Mouse (Mus musculus): ENCODE data around the gene Wdr48. TPM values are rescaled to one million over a fixed set of nuclear protein-coding genes. Genes with fewer than 3 reads are reported as not detected.

Wdr48 gene
- total and polyA plus RNA-seq, 2 experiments from 2014 or later: 47.5 to 50.9 TPM

- TF ChIP-seq CTCF (IDR thresholded peaks at IDR 0.05; ENCODE audit: low read depth): no peak
- no peaks in the 10 kb centered on the region for H3K36me3 ChIP-seq (ENCODE audit: insufficient read depth, low read length)
- no peaks in the 10 kb centered on the region for H3K27me3 ChIP-seq (ENCODE audit: insufficient read depth, low read length)
- DNase-seq (ENCODE audit: low spot score) (peak; percentile 96), ATAC-seq (peak; percentile 95)
- H3K9me3 ChIP-seq (ENCODE audit: low read length): no peaks in the 10 kb centered on the region
- peaks cover 5% of the 10 kb centered on the region; the same call in 1 of the 2 replicates for H3K4me1 ChIP-seq (ENCODE audit: insufficient read depth, low read length)
- 1% methylated on average over 40 of the region's 40 CpGs for WGBS
- peak within 1 kb of the TSS; percentile 84 for H3K9ac ChIP-seq (replicated peaks; ENCODE audit: low read length)
- H3K4me2 ChIP-seq (ENCODE audit: low read depth, low read length): peak within 1 kb of the TSS; percentile 78
- peak within 1 kb of the TSS; percentile 70; the same call in 1 of the 2 replicates for H3K27ac ChIP-seq
- peak within 1 kb of the TSS; percentile 65 for H3K4me3 ChIP-seq (ENCODE audit: low read length)
Measured at GRCm38 (mm10) chr9:119937005-119937773, 42.5 kb downstream of the Wdr48 start, which contains the start of the genes Gorasp1 and Ttc21a. TSS of gene Gorasp1 (minus strand) at chr9:119937565. TSS of gene Ttc21a (plus strand) at chr9:119937606.

GRCm38 (mm10) chr9:119938496-119938895 lies 43.8 kb downstream of the Wdr48 start:
- DNase-seq (ENCODE audit: low spot score): no peak
- no peak for TF ChIP-seq CTCF (IDR thresholded peaks at IDR 0.05; ENCODE audit: low read depth)
- no peak overlapping the region for H3K27ac ChIP-seq
- WGBS: 79% methylated on average over 4 of the region's 4 CpGs
- no peaks in the 10 kb centered on the region for H3K36me3 ChIP-seq (ENCODE audit: insufficient read depth, low read length)
- H3K27me3 ChIP-seq (ENCODE audit: insufficient read depth, low read length): no peaks in the 10 kb centered on the region
- no peak overlapping the region for H3K4me2 ChIP-seq (ENCODE audit: low read depth, low read length)
- H3K9me3 ChIP-seq (ENCODE audit: low read length): no peaks in the 10 kb centered on the region
- H3K4me3 ChIP-seq (ENCODE audit: low read length): no peak overlapping the region
- no peak for ATAC-seq
- H3K9ac ChIP-seq (replicated peaks; ENCODE audit: low read length): no peak overlapping the region
- peaks cover 5% of the 10 kb centered on the region; the same call in 1 of the 2 replicates for H3K4me1 ChIP-seq (ENCODE audit: insufficient read depth, low read length)

GRCm38 (mm10) chr9:119939646-119940045 lies 45.0 kb downstream of the Wdr48 start:
- Histone ChIP-seq H3K4me2 (ENCODE audit: low read depth, low read length) (no peak overlapping the region), H3K4me1 (ENCODE audit: insufficient read depth, low read length) (peaks cover 5% of the 10 kb centered on the region; the same call in 1 of the 2 replicates), H3K4me3 (ENCODE audit: low read length) (no peak overlapping the region), H3K27me3 (ENCODE audit: insufficient read depth, low read length) (no peaks in the 10 kb centered on the region), H3K27ac (no peak overlapping the region), H3K9ac (replicated peaks; ENCODE audit: low read length) (no peak overlapping the region), H3K36me3 (ENCODE audit: insufficient read depth, low read length) (no peaks in the 10 kb centered on the region), H3K9me3 (ENCODE audit: low read length) (no peaks in the 10 kb centered on the region)
- no peak for ATAC-seq
- no peak for TF ChIP-seq CTCF (IDR thresholded peaks at IDR 0.05; ENCODE audit: low read depth)
- 82% methylated on average over 10 of the region's 10 CpGs for WGBS
- no peak for DNase-seq (ENCODE audit: low spot score)

GRCm38 (mm10) chr9:119941407-119941806 lies 46.7 kb downstream of the Wdr48 start:
- TF ChIP-seq CTCF (IDR thresholded peaks at IDR 0.05; ENCODE audit: low read depth): no peak

GRCm38 (mm10) chr9:119941861-119942260 lies 47.2 kb downstream of the Wdr48 start:
- Histone ChIP-seq H3K4me3 (ENCODE audit: low read length) (no peak overlapping the region), H3K27ac (no peak overlapping the region), H3K9ac (replicated peaks; ENCODE audit: low read length) (no peak overlapping the region), H3K9me3 (ENCODE audit: low read length) (no peaks in the 10 kb centered on the region), H3K4me2 (ENCODE audit: low read depth, low read length) (no peak overlapping the region), H3K27me3 (ENCODE audit: insufficient read depth, low read length) (no peaks in the 10 kb centered on the region), H3K36me3 (ENCODE audit: insufficient read depth, low read length) (no peaks in the 10 kb centered on the region), H3K4me1 (ENCODE audit: insufficient read depth, low read length) (no peaks in the 10 kb centered on the region)
- TF ChIP-seq CTCF (IDR thresholded peaks at IDR 0.05; ENCODE audit: low read depth): no peak
- DNase-seq (ENCODE audit: low spot score): peak; percentile 37
- no peak for ATAC-seq
- WGBS: 74% methylated on average over 14 of the region's 14 CpGs

More at GRCm38 (mm10) chr9:119941407-119941806, 46.7 kb downstream of the Wdr48 start:
- no peaks in the 10 kb centered on the region for H3K9me3 ChIP-seq (ENCODE audit: low read length)
- H3K27me3 ChIP-seq (ENCODE audit: insufficient read depth, low read length): no peaks in the 10 kb centered on the region
- H3K4me2 ChIP-seq (ENCODE audit: low read depth, low read length): no peak overlapping the region
- H3K4me1 ChIP-seq (ENCODE audit: insufficient read depth, low read length): peaks cover 3% of the 10 kb centered on the region; the same call in 1 of the 2 replicates
- ATAC-seq (no peak), DNase-seq (ENCODE audit: low spot score) (no peak)
- no peak overlapping the region for H3K9ac ChIP-seq (replicated peaks; ENCODE audit: low read length)
- H3K36me3 ChIP-seq (ENCODE audit: insufficient read depth, low read length): no peaks in the 10 kb centered on the region
- H3K4me3 ChIP-seq (ENCODE audit: low read length): no peak overlapping the region
- WGBS: 67% methylated on average over 5 of the region's 5 CpGs
- H3K27ac ChIP-seq: no peak overlapping the region

- H3K4me3 ChIP-seq (ENCODE audit: low read length): no peak overlapping the region
- no peak overlapping the region for H3K4me2 ChIP-seq (ENCODE audit: low read depth, low read length)
- H3K36me3 ChIP-seq (ENCODE audit: insufficient read depth, low read length): no peaks in the 10 kb centered on the region
- no peak overlapping the region for H3K27ac ChIP-seq
- DNase-seq (ENCODE audit: low spot score): no peak
- no peak for TF ChIP-seq CTCF (IDR thresholded peaks at IDR 0.05; ENCODE audit: low read depth)
- no peak for ATAC-seq
- no peak overlapping the region for H3K9ac ChIP-seq (replicated peaks; ENCODE audit: low read length)
- no peaks in the 10 kb centered on the region for H3K27me3 ChIP-seq (ENCODE audit: insufficient read depth, low read length)
- H3K9me3 ChIP-seq (ENCODE audit: low read length): no peaks in the 10 kb centered on the region
- WGBS: 65% methylated on average over 1 of the region's 1 CpGs
- no peaks in the 10 kb centered on the region for H3K4me1 ChIP-seq (ENCODE audit: insufficient read depth, low read length)
Measured at GRCm38 (mm10) chr9:119943326-119943725, 48.6 kb downstream of the Wdr48 start.

All from hindbrain, postnatal 0 days (tissue).